Mouse (Mus musculus) heart, adult 2 months (tissue): ENCODE results near the gene Crybg3. TPM values are rescaled to one million over a fixed set of nuclear protein-coding genes. Genes with fewer than 3 reads are reported as not detected.

Experiments
- DNase-seq, 2 experiments: peaks; one replicate each; pipeline ENCODE4 v3.0.0; 2021
- H3K27ac ChIP-seq: fragments of 200-600 bp; 2 replicates; pipeline ENCODE4 v1.8.1; 2022
- H3K27me3 ChIP-seq: fragments of 200-500 bp; 2 replicates; pipeline ENCODE4 v1.6.1; 2012; ENCODE audit warnings: mild to moderate bottlenecking, low read length, inconsistent platforms, mixed read lengths; ENCODE audit not compliant: control insufficient read depth, insufficient read depth
- H3K36me3 ChIP-seq: fragments of 200-500 bp; 2 replicates; pipeline ENCODE4 v1.6.1; 2012; ENCODE audit warnings: low read length, inconsistent platforms; ENCODE audit not compliant: control insufficient read depth, insufficient read depth
- H3K4me1 ChIP-seq: fragments of 200-500 bp; 2 replicates; pipeline ENCODE4 v1.6.1; 2011; ENCODE audit warnings: low read length; ENCODE audit not compliant: control insufficient read depth, insufficient read depth
- H3K4me3 ChIP-seq: fragments of 200-600 bp; 2 replicates; pipeline ENCODE4 v1.8.1; 2022
- H3K79me2 ChIP-seq: fragments of 200-500 bp; replicated peaks from 2 replicates; pipeline ENCODE4 v1.6.1; 2012; ENCODE audit warnings: mild to moderate bottlenecking, inconsistent platforms, low read length, moderate library complexity, mixed read lengths; ENCODE audit not compliant: control insufficient read depth, insufficient read depth
- H3K9ac ChIP-seq: fragments of 200-500 bp; 2 replicates; pipeline ENCODE4 v1.6.1; 2012; ENCODE audit warnings: low read depth, mild to moderate bottlenecking, control low read depth, inconsistent platforms, low read length, mixed read lengths
- CTCF ChIP-seq: fragments of 200-600 bp; IDR thresholded peaks from 2 replicates; pipeline ENCODE4 v1.8.1; 2022; ENCODE audit warnings: antibody characterized with exemption, mild to moderate bottlenecking, moderate library complexity
- EP300 ChIP-seq: fragments of 200-500 bp; IDR thresholded peaks from 2 replicates; pipeline ENCODE4 v1.6.1; 2011; ENCODE audit warnings: low read depth, low read length, control low read depth; ENCODE audit not compliant: insufficient read depth
- POLR2A ChIP-seq: fragments of 200-500 bp; IDR thresholded peaks from 2 replicates; pipeline ENCODE4 v1.6.1; 2011; ENCODE audit warnings: mild to moderate bottlenecking, low read depth, low read length, control low read depth; ENCODE audit not compliant: insufficient read depth
- WGBS: fragments of 180-500 bp; shearing (Covaris S2); methylation state at CpG from one replicate; pipeline ENCODE4 v1.1.7; 2018; 5-methylcytosine and 5-hydroxymethylcytosine counted together
- intact Hi-C: fragments of 180-260 bp; cut with DNase I; formaldehyde crosslinking; loops from one replicate; pipeline ENCODE4 v1.15.1; 2025
- polyA plus RNA-seq: library from polyadenylated mRNA; depleted of rRNA; stranded (reverse); fragments of >200 nt; gene quantifications from 2 replicates; pipeline ENCODE4 v1.2.3, GENCODE M21; 2012; rRNA removed
- total RNA-seq, 2 experiments: library from RNA; stranded (reverse); gene quantifications; 2 replicates each; pipeline ENCODE4 v1.2.3; 2021

Gene Crybg3
- total and polyA plus RNA-seq, 3 experiments: 14.9 to 74.7 (median 65.0) TPM

- H3K27ac ChIP-seq: no peak overlapping the region
- no peak overlapping the region for H3K9ac ChIP-seq
- intact Hi-C loops: no loop called here
- no peak overlapping the region for H3K4me3 ChIP-seq
- TF ChIP-seq CTCF: no peak
- 86% methylated on average over 5 of the region's 5 CpGs for WGBS
- no peaks in the 10 kb centered on the region for H3K4me1 ChIP-seq
- H3K79me2 ChIP-seq: no peaks in the 10 kb centered on the region
- H3K36me3 ChIP-seq: no peaks in the 10 kb centered on the region
- H3K27me3 ChIP-seq: no peaks in the 10 kb centered on the region
- DNase-seq: no peak
Observed at GRCm38 (mm10) chr16:59451813-59452212, 149.0 kb downstream of the Crybg3 start.

- H3K27me3 ChIP-seq: no peaks in the 10 kb centered on the region
- no peaks in the 10 kb centered on the region for H3K36me3 ChIP-seq
- H3K27ac ChIP-seq: no peak overlapping the region
- H3K9ac ChIP-seq: no peak overlapping the region
- TF ChIP-seq POLR2A (no peak), CTCF (no peak), EP300 (no peak)
- H3K4me3 ChIP-seq: no peak overlapping the region
- no peaks in the 10 kb centered on the region for H3K4me1 ChIP-seq
- intact Hi-C loops: no loop called here
- no peaks in the 10 kb centered on the region for H3K79me2 ChIP-seq
- no peak for DNase-seq
Observed at GRCm38 (mm10) chr16:59449092-59449491, 151.7 kb downstream of the Crybg3 start.

GRCm38 (mm10) chr16:59448181-59448580 is 152.6 kb downstream of the Crybg3 start:
- DNase-seq: no peak
- 60% methylated on average over 1 of the region's 1 CpGs for WGBS
- no peaks in the 10 kb centered on the region for H3K79me2 ChIP-seq
- no peak overlapping the region for H3K4me3 ChIP-seq
- H3K27me3 ChIP-seq: no peaks in the 10 kb centered on the region
- H3K9ac ChIP-seq: no peak overlapping the region
- TF ChIP-seq EP300: no peak
- no peak for TF ChIP-seq POLR2A
- TF ChIP-seq CTCF: no peak
- no peaks in the 10 kb centered on the region for H3K4me1 ChIP-seq
- intact Hi-C loops: no loop called here
- no peak overlapping the region for H3K27ac ChIP-seq
- H3K36me3 ChIP-seq: no peaks in the 10 kb centered on the region

GRCm38 (mm10) chr16:59444880-59445559 is 155.8 kb downstream of the Crybg3 start:
- Histone ChIP-seq H3K27me3 (no peaks in the 10 kb centered on the region), H3K4me3 (no peak overlapping the region), H3K36me3 (no peaks in the 10 kb centered on the region), H3K79me2 (no peaks in the 10 kb centered on the region), H3K4me1 (no peaks in the 10 kb centered on the region), H3K27ac (no peak overlapping the region), H3K9ac (no peak overlapping the region)
- intact Hi-C loops: no loop called here
- 81% methylated on average over 7 of the region's 7 CpGs for WGBS
- no peak for DNase-seq
- TF ChIP-seq EP300 (no peak), POLR2A (no peak), CTCF (no peak)

Other genes starting within 250 kb of the Crybg3 start
- gene Olfr209, start 237.0 kb downstream of the Crybg3 start, total RNA-seq: not detected
- not detected in 2 replicates for gene Olfr209, start 237.0 kb downstream of the Crybg3 start, polyA plus RNA-seq
- under 1 TPM in 1 of 2 experiments, not detected in 1; 0.05 TPM for gene Gabrr3, start 193.6 kb downstream of the Crybg3 start, total RNA-seq
- gene Gabrr3, start 193.6 kb downstream of the Crybg3 start, polyA plus RNA-seq: not detected in 2 replicates
- 10 to 100 TPM; 15.9 to 16.6 TPM for gene Riox2, start 129.2 kb downstream of the Crybg3 start, total RNA-seq
- gene Riox2, start 129.2 kb downstream of the Crybg3 start, polyA plus RNA-seq: 6.5 and 11.1 TPM in 2 replicates
- gene Arl6, start 38.4 kb upstream of the Crybg3 start, total RNA-seq: 1 to 10 TPM; 3.7 to 4.2 TPM
- gene Arl6, start 38.4 kb upstream of the Crybg3 start, polyA plus RNA-seq: 1.9 and 3.4 TPM in 2 replicates